Mouse (Mus musculus): ENCODE measurements around the gene Magi1.

Magi1 gene

DNA sequence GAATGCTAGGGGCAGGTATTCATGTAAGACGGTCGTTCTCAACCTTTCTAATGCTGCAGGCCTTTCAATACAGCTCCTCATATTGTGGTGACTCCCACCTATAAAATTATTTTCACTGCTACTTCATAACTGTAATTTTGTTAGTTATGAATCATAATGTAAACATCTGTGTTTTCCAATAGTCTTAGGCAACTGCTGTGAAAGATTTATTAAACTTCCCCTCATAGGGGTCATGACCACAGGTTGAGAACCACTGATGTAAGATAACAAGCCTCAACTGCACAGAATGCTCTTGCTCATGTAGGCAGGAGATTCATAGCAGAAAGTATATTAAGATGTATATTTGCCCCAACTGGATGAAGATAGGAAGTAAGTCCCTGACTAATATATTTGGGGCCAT, 359.1 kb downstream of the Magi1 start:
- CTCF ChIA-PET = interaction anchor here in 2 of 4 experiments (0.8 to 1.3 kb wide), 2 partner anchors 18 to 652 kb away, joined by 3 to 6 read pairs; no protein-coding TSS in a partner anchor
- POLR2A ChIA-PET = interaction anchor here in 2 of 4 experiments (1.2 to 4.0 kb wide), 4 partner anchors 11 to 63 kb away, joined by 3 to 28 read pairs (median 8); no protein-coding TSS in a partner anchor

DNA sequence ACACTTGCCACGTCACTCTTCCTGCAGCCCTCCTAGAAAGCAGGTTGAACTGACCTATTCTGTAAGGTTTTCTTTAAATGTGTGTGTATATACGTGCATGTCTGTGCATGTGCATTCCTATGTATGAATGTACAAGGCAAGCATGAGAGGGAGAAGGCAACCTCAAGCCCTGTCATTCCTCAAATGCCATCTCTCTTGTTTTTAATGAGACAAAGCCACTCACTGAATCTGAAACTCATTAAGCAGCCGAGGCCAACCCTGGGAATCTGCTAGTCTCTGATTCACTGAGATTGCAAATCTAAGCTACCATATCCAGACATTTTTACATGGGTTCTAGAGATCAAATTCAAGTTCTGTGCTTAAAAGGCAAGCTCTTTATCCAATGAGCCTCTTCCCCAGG, 359.7 kb downstream of the Magi1 start:
- ChIA-PET POLR2A (interaction anchor here in 3 of 4 experiments (0.6 to 4.0 kb wide), 8 partner anchors 9 to 576 kb away, joined by 3 to 28 read pairs (median 4); partner anchors contain the start of gene Slc25a26 (in 1 of the 3)), CTCF (interaction anchor here in 2 of 4 experiments (0.8 to 1.3 kb wide), 2 partner anchors 18 to 652 kb away, joined by 3 to 6 read pairs; no protein-coding TSS in a partner anchor)

DNA sequence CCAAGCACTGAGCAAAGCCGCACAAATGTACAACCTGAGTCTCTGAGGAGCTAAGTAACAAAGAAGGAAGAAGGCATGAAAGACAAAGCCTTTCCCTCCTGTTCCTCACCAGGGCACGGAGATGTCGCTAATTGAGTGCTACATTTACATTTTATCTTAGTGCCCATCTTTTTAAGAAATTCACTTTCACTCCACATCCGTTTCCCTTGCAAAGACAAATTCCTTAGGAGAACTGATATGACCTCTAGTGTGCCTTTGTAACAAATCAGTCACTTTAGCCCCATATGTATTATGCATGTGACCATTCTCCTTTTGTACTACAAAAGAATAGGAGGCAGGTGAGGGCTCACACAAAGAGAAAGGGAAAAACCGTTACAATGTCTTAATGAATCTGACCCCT, 360.4 kb downstream of the Magi1 start:
- ChIA-PET POLR2A (interaction anchor here in 3 of 4 experiments (0.8 to 4.0 kb wide), 9 partner anchors 10 to 113 kb away, joined by 3 to 28 read pairs (median 3); no protein-coding TSS in a partner anchor), CTCF (interaction anchor here in 1 of 4 experiments (0.6 kb wide), 1 partner anchor 165 kb away, joined by 3 read pairs; no protein-coding TSS in a partner anchor)

DNA sequence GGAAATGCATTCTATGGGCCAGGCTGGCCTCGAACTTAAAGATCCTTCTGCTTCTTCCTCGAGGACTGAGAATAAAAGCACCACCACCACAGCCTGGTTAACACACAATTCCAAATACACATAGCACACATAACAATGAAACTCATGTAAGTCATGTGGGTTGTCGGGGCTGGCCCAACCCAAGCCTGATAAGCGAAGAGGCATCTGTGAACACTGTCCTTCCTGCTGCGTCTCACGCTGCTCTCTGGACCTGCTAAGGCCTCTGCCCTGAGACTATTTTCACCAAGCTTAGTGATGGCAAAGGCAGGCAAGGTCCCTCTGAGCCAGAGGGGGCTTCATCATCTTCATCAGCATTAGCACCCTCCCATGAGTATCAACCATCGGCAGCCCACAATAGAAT, 360.8 kb downstream of the Magi1 start:
- ChIA-PET POLR2A (interaction anchor here in 3 of 4 experiments (0.8 to 4.0 kb wide), 9 partner anchors 9 to 114 kb away, joined by 3 to 28 read pairs (median 3); no protein-coding TSS in a partner anchor), CTCF (interaction anchor here in 1 of 4 experiments (0.6 kb wide), 1 partner anchor 164 kb away, joined by 3 read pairs; no protein-coding TSS in a partner anchor)

DNA sequence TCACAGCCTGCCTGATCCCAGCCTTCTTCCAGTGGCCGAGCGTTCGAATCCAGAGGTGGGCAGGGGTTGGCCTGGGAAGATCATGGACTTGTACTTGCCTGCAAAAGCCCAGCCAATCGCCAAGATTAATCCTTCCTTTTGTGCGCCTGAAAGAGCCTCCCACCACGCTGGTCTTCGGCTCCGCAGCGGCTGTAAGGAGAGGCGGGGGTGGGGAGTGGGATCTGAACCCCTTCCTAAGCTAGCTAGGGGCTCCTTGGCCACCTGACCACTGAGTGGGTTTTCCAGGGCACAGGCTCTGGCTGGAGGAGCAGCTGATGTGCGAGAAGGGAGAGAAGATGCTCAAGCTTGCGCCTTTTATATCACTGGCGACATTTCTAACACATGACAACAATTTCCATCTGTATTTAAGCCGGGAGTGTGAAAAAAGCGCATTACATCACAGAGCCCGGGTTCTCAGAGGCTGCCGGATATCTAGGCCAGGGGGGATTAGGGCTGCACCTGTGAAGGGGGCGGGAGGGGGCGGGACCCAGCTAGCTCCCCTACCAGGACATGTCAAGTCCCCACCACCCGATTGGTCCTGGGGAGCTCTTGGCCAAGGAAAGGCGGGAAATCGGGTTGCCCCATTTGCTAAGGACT, 370.4 kb downstream of the Magi1 start:
- POLR2A ChIA-PET = interaction anchor here (0.6 to 5.2 kb wide), 28 partner anchors 8 to 837 kb away, joined by 3 to 28 read pairs (median 5); no protein-coding TSS in a partner anchor
- CTCF ChIA-PET = interaction anchor here in 1 of 4 experiments (1.0 kb wide), 1 partner anchor 156 kb away, joined by 3 read pairs; no protein-coding TSS in a partner anchor

DNA sequence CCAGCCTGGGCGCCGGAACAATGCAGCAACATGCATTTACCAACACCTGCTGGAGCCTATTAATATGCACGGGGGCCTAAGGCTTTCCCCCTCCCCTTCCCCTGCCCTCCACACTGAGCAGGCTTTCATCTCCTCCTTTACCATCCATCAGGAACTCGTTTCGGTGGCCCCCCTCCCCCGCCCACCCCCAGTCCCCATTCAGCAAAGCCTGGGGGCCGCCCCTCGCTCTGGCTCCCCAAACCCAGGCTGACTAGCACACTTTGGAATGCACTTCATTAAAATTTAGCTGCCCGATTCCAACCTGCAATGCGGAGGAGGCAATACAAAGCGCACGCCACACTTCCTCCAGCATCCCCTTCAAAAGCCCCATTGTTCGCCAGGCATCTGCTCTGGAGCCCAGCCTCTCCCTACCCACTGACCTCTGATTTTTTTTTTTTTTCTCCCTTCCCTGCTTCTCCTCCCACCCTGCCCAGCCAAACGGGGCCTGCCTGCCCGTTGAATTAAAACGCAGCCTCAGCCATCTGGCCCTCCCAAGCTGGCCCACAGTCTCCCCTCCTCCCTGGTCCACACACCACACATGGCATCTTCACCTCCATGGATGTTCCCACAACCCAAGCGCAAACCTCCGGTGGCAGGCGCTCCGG, 371.0 kb downstream of the Magi1 start:
- ChIA-PET CTCF (interaction anchor here in 2 of 4 experiments (0.6 to 0.9 kb wide), 3 partner anchors 24 to 384 kb away, joined by 3 to 6 read pairs (median 3); no protein-coding TSS in a partner anchor), POLR2A (interaction anchor here (0.6 to 5.2 kb wide), 24 partner anchors 9 to 1056 kb away, joined by 3 to 28 read pairs (median 5); no protein-coding TSS in a partner anchor)

DNA sequence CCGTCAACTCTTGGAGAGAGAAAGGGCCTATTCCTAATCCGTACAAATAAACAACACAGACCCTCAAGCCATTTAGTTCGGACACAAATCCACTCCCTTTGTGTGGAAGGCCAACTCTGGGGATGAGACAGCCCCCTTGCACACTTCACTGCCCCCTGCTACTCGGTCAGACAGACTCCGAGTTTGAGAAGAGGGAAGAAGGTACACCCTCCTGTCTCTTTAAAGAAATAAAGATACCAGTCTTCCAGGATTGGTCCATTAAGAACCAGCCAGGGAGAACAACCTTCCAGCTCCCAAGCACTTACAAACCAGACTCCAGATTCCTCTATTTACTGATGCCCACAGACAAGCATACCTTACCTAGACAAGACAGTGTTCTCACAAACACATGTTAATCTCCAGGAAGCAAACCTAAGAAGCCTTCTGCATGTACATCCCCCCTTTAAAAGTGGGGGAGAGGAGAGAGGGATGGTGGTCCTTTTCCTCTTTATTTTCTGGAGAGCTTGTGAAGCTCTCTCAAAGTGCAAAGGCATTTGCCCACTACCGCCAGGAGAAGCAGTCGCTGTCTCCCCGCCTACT, 371.6 kb downstream of the Magi1 start:
- ChIA-PET POLR2A (interaction anchor here in 3 of 4 experiments (0.6 to 5.2 kb wide), 15 partner anchors 8 to 1056 kb away, joined by 3 to 28 read pairs (median 6); no protein-coding TSS in a partner anchor), CTCF (interaction anchor here in 2 of 4 experiments (0.6 to 0.9 kb wide), 3 partner anchors 23 to 384 kb away, joined by 3 to 6 read pairs (median 3); no protein-coding TSS in a partner anchor)

DNA sequence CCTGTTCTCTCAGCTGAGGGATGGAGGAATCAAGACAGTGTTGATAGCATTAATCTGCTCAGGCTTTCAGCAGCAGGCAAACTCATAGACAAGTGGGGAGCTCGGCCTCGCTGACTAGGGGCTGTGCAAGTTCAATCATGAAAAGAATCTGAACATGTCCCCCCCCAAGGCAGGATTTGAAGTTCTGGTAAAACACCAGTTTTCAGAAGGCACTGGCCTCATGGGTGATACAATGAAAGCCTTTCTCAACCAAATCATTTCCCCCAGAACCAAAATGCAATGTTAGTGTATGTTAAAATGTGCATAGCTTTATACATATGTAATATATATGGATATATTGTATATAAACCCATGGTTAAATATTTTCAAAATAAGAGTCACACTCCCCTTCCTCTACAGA, 372.3 kb downstream of the Magi1 start:
- CTCF ChIA-PET = interaction anchor here in 1 of 4 experiments (0.7 kb wide), 1 partner anchor 89 kb away, joined by 4 read pairs; no protein-coding TSS in a partner anchor

DNA sequence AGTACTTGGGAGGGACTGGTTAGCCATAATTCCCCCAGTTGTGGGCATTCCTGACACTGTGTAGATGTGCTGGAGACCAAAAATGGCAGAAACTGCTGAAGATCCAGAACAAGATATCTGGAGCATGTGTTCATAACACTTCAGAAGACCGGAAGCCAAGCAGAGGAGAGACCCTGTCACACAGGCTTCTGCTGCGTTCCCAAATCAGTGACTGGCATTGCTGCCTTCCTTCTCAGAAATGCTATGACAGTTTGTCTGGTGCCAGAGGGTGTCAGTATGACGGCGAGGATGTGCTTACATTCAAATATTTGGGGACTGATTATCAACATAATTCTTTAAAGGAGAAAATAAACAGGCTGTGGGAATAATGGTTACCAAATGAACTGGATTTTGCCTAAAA, 373.7 kb downstream of the Magi1 start:
- CTCF ChIA-PET = no interaction called here

More for the DNA sequence above, 372.3 kb downstream of the Magi1 start:
- POLR2A ChIA-PET = interaction anchor here in 1 of 4 experiments (0.8 to 5.2 kb wide), 7 partner anchors 8 to 61 kb away, joined by 3 to 28 read pairs (median 8); no protein-coding TSS in a partner anchor

DNA sequence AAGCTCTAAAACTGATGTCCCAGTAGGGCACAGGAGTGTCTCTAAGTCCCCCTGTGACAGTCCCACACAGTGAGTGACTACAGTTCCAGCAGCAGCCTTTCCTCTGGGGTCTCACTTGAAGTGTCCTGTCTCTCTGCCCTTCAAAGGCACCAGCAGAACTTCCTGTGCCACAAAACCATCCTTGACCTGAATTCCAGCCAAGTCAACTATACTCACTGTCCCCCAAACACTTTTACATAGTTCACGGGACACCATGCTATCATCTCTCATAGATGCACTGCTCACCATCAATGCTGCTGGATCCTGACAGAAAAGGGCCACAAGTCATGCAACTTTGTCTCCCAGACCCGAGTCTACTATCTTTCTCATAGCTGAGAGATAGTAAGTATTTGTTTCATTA, 378.7 kb downstream of the Magi1 start:
- ChIA-PET CTCF (no interaction called here), POLR2A (interaction anchor here in 2 of 4 experiments (0.5 to 1.1 kb wide), 6 partner anchors 10 to 206 kb away, joined by 3 to 6 read pairs (median 3); no protein-coding TSS in a partner anchor)

More for the DNA sequence above, 373.7 kb downstream of the Magi1 start:
- POLR2A ChIA-PET = no interaction called here

DNA sequence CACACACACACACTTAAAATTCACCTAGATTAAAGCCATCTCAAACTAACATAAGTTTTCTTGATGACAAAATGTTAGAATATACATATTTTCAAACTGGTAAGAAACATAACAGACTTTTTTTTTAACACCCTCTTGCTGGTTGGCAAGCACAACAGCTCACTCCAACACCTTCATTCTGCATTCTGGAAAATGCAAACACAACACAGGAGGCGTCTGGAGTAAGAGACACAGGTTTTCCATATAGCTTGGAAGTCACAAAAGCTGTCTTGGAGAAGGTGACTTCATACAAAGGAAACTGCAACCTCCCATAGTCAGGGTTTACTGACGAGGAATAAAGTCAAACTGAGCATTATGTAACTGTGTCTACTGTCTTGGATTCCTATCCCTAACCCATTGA, 381.5 kb downstream of the Magi1 start:
- CTCF ChIA-PET = interaction anchor here in 1 of 4 experiments (0.7 kb wide), 1 partner anchor 57 kb away, joined by 3 read pairs; no protein-coding TSS in a partner anchor

DNA sequence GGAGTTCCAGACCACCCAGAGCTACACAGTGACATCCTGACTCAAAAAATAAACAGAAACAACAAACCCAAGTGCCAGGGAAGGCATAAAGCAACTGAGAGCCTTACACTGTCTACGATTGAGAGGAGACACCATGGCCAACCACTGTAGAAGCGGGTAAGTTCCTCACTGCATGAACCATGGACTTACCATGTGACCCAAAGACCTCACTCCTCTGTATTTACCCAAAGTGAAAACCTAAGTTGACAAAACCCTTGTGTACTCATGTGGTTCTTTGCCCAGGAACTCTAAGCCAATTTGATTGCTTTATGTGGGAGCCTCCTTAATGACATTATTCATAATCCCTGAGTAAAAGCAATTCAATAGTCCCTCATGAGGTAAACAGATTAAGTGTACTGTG, 382.3 kb downstream of the Magi1 start:
- ChIA-PET POLR2A (interaction anchor here in 1 of 4 experiments (0.6 to 1.4 kb wide), 2 partner anchors 17 to 350 kb away, joined by 3 read pairs; no protein-coding TSS in a partner anchor), CTCF (interaction anchor here in 1 of 4 experiments (0.6 kb wide), 1 partner anchor 137 kb away, joined by 3 read pairs; no protein-coding TSS in a partner anchor)

More for the DNA sequence above, 381.5 kb downstream of the Magi1 start:
- POLR2A ChIA-PET = interaction anchor here in 1 of 4 experiments (1.5 kb wide), 1 partner anchor 12 kb away, joined by 3 read pairs; no protein-coding TSS in a partner anchor

DNA sequence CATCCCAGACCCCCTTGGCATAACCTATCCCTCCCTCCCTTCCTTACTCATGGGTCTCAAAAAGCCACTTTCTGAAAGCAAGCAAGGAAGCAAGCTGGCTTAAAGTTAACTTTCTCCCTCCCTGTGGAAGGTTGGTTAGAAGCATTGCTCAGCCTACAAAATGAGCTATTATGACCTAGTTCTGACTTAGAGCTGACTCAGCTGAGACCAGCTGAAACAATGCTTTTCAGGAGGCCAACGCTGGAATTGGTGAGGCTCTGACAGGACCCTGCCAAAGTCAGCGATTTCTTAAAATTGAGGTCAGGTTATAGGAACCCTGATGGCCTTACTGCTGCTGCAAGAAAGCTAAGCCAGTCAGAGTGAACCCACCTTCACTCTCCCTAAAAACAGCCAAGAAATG, 386.2 kb downstream of the Magi1 start:
- ChIA-PET CTCF (no interaction called here), POLR2A (interaction anchor here in 1 of 4 experiments (0.8 to 3.0 kb wide), 5 partner anchors 8 to 52 kb away, joined by 3 to 17 read pairs (median 3); no protein-coding TSS in a partner anchor)

DNA sequence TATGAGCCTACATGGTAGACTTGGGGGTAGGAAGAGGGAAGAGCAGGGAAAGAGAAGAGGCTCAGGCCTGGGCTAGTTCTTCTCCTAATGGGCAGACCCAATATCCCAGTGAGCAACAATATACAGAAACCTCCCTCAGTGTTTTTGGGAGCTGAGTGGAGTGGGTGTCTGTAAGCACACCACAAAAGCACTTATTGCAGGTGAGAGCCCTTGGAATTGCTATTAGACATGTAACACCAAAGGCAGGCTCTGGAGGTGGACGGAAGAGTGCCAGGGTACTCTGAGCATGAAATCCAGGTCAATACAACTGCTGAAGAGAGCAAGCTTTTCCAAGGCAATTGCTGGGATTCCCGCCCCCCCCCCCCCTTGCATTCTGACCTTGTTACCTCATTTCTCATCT, 388.0 kb downstream of the Magi1 start:
- CTCF ChIA-PET = no interaction called here
- POLR2A ChIA-PET = interaction anchor here in 1 of 4 experiments (1.1 to 1.6 kb wide), 2 partner anchors 9 to 16 kb away, joined by 3 to 6 read pairs; no protein-coding TSS in a partner anchor

DNA sequence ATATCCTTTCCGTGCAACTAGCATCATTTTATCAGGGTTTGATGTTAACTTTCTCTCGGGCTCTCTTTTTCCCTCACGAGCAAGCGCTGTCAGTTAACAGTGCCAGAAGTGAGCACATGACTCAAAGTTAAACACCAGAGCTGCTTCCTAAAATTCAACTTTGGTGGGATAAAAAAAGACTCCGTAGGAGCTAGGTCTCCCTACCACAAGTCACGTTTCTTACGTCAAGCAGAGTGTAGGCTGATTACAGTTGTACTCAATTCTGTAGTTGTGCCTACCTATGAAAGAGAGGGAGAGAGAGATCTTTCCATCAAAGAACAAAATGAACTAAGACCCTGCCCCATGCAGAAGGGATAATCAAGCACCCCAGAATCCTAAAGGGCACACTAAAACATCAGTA, 389.8 kb downstream of the Magi1 start:
- POLR2A ChIA-PET = interaction anchor here in 1 of 4 experiments (1.5 to 1.9 kb wide), 2 partner anchors 10 to 32 kb away, joined by 6 read pairs; no protein-coding TSS in a partner anchor
- CTCF ChIA-PET = no interaction called here

DNA sequence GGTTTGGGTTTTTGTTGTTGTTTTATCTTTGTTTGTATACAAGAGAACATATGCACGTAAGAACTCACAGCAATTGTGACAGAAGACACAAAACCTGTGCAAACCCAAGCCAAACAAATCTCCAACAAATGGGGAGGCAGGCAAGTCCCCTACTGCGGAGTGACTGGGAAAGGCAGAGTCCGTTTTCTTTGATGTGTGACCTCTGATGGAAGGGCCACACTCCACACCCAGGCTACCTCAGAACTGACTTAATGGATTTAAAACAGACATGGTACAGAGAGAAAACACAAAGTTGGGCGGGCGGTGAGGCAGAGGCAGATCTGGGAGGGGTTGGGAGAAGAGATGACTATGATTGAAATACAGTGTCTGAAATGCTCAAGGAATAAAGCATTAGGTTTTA, 390.8 kb downstream of the Magi1 start:
- POLR2A ChIA-PET = interaction anchor here in 3 of 4 experiments (0.5 to 1.9 kb wide), 3 partner anchors 9 to 75 kb away, joined by 3 to 13 read pairs (median 6); no protein-coding TSS in a partner anchor
- CTCF ChIA-PET = interaction anchor here in 1 of 4 experiments (0.6 kb wide), 1 partner anchor 27 kb away, joined by 3 read pairs; no protein-coding TSS in a partner anchor

DNA sequence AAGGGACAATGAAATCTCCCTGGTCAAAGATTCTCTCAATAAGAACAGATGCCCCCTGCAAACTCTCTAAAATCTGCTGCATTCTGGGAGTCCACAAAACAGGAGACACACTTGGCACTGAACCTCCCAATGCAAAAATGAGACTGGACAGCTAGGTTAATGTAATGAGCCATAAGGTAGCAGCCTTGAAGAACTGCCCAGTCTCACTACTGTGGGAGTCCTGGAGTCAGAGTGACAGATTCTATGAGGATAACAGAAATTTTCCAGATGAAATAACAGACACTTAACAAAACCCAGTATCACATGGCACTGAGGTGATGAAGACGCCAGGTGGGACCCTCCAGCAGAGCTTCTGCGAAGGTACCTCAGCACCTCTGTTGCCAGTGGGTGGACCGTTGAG, 393.7 kb downstream of the Magi1 start:
- ChIA-PET POLR2A (interaction anchor here in 1 of 4 experiments (1.2 kb wide), 1 partner anchor 8 kb away, joined by 3 read pairs; no protein-coding TSS in a partner anchor), CTCF (no interaction called here)

DNA sequence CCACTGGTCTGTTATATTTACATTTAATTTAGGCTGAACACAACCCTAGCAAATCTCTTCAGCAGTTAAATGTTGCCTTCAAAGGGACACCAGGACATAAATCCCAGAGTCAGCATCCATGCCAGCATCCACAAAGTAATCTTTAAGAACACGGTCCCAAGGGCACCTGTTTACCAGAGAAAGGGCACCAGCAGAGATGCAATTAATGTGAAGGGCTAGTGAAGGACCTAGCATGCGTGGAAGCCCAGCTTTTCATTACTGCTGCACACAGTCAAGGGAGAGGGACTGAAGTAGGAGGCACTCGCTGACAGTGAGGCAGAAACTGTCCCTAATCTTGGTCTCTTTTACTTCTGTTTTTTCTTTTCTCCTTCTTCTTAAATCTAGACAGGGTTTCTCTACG, 406.4 kb downstream of the Magi1 start:
- POLR2A ChIA-PET = interaction anchor here in 1 of 4 experiments (0.9 kb wide), 1 partner anchor 128 kb away, joined by 3 read pairs; no protein-coding TSS in a partner anchor
- CTCF ChIA-PET = no interaction called here
